Mouse (Mus musculus) telencephalon, adult 2 months (tissue): ENCODE results near the gene Rps16.
"Not testable (repeated sequence)": the region's sequence is repeated elsewhere in the genome, so short reads cannot be mapped to it uniquely, and the experiment has no call there.

ENCODE experiments used
- DNase-seq: peaks from one replicate; pipeline ENCODE4 v3.0.0-alpha.2; 2011; ENCODE audit warnings: low read depth, low spot score

The Rps16 gene

DNA sequence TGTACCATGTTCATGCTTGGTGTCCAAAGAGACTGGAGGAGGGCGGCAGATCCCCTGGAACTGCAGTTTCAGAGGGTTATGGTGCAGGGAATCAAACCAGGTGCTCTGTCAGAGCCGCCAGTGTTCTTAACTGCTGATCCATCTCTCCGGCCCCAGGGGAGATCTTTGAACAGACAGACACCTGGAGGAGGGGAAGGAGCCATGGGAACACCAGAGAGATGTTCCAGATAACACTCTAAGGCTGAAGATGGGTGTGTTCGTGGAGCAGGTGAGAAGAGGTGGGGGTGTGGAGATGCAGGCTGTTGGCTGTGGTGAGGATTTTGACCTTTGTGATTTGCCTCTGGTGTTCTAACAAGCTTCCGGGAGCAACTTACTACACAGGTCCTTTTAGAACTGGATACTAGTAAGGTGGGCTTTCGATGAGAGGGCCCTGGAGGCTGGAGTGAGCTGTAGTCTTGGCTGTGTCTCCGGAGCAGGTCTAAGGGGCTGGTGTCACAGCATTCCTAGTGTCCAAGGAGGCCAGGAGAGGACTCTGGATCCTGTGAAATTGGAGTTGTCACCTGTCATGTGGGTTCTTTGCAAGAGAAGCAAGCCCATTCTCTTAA, 23.5 kb downstream of the Rps16 start:
- no peak for DNase-seq

DNA sequence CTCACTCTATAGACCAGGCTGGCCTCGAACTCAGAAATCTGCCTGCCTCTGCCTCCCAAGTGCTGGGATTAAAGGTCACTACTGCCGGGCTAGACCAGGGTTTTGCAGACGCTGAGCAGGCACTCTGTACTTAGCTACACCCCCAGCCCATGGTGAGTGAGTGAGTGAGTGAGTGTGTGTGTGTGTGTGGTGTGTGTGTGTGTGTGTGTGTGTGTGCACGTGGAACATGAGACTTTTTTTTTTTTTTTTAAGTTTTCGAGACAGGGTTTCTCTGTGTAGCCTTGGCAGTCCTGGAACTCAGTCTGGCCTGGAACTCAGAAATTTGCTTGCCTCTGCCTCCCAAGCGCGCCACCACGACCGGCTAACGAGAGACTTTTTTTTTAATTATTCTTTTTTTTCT, 24.2 kb downstream of the Rps16 start:
- no peak for DNase-seq

DNA sequence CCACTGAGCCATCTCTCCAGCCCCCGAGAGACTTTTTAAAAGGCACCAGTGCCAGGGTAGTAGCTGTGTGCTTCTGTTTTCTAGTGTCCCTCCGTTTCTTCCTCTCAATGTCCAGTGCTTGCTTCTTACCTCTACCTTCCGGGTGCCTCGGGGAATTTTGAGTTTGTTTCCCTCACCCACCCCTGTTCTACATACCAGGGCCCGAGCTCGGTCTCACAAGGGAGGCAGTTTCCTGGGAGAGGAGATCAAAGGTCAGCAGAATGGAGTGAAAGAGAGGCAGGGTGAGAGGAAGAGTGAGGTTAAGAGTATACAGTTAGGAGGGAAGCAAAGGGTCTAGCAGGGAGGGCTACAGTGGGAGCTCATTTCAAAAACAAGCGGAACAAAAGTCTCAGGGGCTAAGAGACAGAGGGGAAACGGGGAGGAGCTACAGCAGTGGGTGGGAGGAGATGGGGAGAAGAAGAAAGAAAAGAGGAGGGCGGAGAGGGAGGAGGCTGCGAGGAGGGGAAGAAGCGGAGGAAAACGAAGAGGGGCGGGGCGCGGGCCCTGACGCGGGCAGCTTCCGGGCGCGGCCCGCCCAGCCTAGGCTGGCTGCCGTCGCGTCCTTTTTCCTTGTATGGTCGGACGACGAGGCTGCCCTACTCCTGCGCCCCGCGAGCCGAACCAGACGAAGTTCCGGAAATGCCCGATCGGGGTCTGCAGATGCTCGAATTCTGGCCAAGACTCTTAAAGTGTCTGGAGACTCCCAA, 24.9 kb downstream of the Rps16 start:
- DNase-seq = peak; percentile 58

DNA sequence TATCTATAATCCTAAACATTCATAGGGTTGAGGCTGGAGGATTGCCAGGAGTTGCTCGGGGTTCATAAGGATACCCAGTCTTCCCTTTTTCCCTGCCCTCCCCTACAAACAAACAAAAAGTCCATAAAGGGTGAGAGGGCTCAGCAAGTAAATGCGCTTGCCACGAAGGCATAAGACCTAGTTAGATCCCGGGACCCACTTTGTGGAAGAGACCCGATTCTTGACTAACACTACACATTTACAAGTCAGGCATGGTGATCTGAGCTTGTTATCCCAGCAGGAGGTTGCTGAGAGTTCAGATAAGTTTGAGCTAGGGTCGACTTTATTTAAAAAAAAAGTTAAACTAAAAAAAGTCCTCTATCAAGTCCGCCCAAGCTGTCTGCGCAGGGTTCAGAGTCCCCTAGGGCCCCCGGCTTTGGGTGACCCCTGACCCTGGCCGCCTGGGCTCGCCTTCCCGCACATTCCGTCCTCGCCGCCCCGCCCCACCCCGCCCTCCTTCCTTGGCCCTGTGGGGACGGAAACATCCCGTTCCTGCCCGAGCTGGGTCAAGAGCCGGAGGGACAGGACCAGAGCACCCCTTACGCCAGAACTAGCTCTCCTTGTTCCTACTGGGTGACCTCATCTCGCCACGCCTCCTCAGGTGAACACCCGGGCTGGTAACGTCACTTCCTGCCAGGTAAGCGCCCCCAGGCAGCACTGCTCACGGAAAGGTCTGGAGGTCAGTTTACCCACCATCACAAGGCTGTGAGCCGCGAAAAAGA, 25.7 kb downstream of the Rps16 start:
- DNase-seq = no peak

DNA sequence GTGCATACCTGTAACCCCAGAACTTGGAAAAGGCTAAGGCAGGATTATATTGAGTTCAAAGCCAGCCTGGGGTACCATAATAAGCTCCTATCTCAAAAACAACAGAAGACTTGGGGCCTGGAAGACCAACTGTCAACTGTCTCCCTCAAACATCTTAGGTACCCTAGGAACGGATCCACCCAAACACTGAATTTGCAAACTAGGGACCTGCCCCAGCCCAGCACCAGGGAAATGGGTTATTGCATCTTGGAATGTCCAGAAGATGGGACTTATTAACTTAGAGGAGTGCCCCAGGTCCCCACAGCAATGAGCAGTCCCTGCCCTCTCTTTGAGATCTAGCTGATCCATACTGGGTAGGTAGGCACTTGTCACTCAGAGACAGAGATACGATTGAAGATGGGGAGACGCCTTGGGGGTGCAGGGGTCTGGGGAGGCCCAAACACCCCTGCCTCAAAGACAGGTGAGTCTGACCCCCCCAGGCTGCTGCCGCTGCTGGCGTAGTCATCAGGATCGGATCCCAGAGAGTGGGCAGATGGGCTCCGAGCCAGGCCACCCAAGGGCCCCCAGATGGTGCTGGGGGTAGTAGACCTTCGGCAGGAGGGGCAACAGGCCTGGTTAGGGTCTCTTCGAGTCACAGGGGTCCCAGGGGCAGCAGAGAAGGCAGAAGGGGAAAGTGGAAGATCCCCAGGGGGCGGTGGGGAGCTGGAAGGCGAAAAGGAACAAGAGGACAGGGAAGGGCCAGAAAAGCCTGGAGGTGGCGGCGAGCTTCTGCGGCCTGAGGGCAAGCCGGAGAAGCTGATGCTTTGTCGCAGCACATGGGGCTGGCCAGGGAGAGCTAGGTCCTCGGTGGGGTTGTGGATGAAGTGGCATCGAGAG, 27.0 kb downstream of the Rps16 start:
- no peak for DNase-seq

DNA sequence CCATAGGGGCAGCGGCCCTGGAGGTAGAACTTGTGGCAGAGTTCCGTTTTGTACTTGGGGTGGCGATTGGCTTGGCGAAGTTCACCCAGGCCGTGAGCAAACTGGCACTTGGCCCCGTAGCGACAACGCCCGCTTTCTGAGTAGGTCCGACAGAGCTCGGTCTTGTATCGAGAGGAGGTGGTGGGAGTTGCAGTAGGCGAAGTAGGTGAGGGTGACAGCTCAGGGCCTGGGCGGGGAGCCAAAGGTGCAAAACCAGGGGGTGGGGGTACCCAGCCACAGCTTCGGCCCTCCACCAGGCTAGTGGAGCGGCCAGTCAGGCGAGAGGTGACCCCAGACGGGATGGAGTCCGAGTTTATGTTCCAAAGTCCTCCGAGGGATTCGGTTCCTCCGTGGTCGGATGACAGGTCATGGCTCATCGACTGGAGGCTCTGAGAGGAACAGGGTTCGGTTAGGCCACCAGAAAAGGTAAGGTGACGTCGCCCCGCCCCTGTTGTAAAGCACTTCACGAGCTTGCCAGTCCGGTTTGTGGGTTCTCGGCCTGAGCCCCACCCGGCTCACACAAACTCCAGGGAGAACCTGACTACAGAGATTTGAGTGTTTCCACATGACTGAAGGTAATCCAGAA, 27.7 kb downstream of the Rps16 start:
- no peak for DNase-seq

DNA sequence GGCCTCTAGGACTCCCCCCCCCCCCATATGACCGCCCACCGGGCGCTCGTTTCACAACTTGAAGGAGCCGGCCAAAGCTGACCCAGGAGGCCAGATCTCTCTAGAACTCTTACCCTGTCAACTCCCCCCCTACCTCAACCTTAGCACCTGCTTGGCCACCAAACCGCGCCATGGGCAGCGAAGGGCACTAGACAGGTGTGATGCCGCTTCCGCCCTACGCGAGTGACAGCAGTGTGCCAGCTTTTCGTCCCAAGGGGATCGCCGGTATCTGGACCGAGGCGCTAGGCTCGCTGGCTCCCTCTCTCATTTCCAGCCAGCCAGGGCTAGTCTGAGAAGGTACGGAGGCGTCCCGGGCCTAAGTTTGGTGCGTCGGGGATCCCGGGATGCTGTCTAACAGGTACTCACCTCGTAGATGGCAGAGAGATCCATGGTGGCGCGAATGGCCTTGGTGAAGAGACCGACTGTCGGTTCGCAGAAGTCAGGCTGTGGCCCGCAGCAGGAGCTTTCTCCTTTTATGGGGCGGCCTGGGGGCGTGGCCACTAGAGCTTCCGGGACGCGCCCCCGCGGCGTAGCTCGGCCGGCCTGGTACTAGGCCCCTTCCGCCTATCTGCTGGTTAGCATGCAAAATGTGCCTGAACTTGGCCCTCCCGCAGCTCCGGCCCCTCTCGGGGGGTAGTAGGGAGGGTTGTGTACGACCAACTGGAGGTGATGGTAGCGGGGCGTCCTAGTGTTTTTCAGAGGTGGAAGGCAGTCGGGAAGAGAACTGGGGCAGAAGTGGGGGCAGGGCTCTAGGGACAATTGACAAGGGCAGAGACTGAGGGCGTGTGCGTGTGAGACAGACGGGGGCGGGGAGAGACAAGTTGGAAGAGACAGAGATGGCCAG, 28.6 kb downstream of the Rps16 start:
- DNase-seq = peak; percentile 56

DNA sequence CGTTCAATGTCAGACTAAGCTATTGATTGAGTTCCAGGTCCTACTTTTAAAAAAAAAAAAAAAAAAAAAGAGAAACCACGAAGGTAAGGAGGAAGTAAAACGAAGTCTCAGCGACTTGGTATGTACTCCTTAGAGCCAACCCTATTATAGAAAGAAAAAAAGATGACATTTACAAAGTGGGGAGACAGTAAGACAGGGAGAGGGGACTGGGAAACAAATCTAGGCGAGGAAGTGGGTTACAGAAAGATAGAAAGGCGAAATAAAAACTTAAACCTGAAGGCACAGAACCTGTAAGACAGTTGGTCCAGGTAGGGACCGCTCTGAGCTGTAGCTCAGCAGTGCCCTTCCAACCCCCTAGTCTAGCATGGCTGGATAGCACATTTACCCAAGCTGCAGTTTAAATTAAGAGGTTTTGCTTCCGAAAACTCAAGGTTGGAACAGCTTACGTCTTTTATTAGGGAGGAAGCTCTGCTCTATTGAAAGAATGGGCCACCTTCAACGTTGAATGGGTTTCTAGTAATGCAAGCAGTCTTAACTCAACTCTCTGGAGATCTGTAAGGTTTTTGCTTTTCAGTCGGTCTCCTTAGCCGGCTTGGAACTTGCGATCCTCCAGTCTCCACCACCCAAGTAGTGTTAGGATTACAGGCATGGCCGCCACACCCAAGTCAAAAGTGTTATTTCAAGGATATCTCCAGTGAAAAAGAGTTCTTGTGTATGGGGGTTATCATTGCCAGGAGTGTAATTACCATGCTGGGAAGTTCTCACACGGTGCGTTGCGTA, 30.0 kb downstream of the Rps16 start, which contains the start of gene Zfp36:
TSS of gene Zfp36 (minus strand) at position 17 of the 780 bp plus-strand sequence.
- DNase-seq = no peak

DNA sequence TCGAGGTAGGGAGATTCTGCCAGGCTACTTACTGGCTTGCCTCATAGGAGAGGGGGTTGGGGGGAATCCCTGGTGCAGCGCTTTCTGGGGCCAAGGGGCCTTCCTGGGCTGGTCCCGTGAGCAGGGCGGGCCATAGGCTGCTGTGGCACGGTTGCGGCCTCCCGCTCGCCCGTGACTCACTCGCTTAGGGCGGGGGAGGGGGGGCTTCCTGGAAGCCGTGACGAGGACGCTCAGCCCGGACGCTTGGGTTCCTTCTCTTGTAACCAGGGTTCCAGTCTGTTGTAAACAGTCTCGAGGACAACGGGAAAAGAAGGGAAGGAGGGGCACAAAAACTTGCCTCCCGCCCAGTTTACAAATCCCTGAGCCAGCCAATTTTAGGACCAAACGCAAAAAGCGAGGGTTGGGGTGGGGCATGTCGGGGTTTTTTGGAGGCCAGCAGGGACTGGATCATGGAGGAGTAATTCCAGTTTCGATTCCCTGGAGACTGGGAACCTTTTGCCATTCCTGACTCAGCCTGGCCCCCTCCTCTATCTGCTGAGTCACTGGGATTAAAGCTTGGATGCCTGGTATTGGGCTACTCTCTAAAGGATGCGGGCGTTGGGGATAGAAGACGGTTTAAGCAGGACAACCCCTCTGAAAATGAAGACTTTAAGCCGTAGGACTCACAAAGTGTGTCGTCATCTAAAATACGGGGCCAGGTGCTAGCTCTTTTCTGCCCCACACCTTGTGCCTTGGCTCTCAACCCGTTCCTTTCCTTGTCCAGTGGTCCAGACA, 30.8 kb downstream of the Rps16 start:
- DNase-seq = no peak

DNA sequence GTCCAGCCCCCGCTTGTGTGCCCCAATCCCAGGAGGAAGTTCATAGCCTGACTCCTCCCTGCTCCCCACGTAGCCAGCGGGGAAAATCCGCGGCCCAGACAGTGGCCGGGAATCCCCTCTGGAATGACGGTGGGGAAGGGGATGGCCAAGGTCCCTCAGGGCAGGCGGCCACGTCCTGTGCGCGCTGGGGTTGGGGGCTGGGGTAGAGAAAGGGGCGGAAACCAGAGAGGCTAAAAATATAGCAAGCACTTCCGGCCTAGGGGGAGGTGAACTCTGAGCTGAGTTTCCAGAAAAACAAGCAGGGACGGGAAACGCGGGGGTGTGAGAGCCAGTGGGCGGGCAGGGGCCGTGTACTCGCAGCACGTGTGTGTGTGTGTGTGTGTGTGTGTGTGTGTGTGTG, 31.5 kb downstream of the Rps16 start:
- DNase-seq = no peak

DNA sequence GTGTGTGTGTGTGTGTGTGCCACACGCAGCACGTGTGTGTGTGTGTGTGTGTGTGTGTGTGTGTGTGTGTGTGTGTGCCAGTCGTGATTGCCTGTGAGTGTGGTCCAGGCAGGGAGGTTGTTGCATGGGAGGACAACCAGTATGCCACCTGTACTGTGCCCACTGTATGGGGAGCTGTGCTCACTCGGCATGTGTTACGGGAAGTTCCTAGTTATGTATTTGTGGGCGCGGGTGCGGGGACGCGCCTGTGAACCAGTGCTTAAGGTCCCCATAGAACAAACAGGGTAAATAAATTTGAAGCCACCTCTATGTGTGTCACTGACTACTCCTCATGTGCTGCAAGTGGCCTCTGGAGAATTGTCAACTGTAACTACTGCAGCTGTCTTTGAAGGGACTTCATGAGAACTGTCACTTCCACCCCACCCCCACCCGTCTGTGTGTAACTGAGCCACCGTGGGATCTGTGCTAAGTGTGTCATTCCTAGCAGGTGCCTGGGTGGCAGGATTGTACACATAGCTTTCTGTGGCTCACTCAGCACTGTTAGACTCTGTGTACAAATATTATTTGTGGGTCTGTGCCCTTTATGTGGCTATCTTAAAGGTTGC, 32.0 kb downstream of the Rps16 start:
- DNase-seq = peak; percentile 54

DNA sequence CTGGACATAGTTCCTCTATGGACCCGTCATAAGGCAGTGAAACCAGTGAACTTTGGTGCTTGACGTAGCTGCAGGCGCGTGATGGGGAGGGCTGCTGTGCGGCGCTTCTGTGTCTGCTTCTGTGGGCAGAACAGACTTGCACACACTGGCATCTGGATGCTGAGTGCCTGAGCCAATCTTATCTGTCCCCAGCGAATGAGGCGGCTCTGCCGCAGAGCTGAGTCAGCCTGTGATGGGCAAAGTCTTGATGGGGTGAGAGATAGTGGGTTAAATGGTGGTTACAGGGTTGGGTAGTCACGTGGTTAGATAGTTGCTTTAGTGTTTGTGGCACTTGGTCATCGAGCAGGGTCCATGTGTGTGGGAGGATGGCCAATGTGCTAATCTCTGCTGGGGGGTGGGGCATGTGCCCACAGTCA, 32.5 kb downstream of the Rps16 start:
- peak; percentile 84 for DNase-seq

DNA sequence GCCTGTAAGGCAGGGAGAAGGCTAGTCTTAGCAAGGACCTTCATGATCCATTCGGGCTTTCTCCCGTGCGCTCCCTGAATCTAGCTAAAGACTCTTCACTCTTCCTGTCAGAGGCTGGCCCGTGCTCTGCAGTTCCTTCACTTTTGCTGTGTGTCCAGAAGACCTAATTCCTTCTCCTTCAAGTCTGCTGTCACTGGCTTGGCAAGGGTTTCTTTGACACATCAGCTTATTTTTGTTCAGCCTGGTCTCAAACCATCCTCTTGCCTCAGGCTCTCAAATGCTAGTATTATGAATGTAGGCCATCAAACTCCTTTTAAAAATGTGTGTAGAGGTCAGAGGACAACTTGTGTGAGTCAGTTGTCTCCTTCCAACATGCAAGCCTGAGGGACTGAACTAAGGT, 33.2 kb downstream of the Rps16 start:
- no peak for DNase-seq

DNA sequence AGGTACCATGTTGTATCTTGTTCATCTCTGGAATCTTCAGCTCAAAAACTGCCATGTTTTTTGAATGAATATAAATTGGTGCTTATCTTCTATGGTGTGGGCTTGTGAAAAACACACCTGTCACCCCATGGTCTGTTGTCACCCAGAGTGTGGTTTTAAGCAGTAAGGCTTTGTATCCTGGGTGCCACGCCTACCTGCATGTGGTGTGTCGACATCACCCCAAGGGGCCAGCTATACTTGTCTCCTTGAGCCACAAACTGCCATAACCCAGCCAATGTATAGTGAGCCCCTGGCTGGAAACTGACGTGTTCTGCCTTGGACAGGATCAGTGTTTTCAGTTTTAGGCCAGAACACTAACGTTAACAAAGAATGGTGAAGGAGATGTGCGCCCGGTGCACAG, 33.7 kb downstream of the Rps16 start:
- DNase-seq = no peak

DNA sequence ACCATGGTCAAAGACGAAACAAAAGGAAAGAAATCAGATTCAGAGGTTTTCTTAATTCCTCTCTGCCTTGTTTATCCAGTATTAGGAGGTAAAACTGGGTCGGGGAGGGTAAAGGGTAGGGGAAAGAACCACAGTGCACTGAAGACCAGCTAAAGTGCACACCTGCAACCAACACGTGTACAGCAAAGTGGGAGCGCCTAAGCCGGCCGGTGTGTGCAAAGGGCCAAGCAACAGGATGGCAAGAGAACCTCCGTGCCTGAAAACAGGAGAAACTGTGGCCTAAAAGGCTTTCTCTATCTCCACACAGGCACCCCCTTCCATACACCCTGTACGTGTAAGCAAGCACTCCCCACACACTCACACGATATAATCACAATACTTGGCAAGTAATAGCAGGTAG, 34.7 kb downstream of the Rps16 start:
- DNase-seq = no peak

DNA sequence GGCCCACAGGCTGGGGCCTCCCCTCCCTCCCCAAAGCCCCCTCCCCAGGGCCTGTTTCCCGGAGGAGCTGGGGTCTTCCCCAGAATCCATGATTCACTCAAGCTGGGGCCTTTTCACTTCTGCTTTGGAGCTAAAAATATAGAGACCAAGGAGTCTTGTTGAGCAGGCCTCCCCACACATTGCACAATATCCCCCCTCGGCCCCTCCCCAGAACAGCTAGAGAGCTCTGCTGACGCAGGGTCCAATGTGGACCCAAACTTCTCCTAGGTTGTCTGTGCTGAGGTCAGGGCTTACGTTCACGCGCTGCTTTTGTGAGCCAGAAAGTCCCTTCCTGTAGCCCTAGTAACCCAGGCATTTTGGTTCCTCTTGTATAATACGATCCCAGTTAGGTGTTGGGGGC, 35.6 kb downstream of the Rps16 start:
- DNase-seq = peak; percentile 55

DNA sequence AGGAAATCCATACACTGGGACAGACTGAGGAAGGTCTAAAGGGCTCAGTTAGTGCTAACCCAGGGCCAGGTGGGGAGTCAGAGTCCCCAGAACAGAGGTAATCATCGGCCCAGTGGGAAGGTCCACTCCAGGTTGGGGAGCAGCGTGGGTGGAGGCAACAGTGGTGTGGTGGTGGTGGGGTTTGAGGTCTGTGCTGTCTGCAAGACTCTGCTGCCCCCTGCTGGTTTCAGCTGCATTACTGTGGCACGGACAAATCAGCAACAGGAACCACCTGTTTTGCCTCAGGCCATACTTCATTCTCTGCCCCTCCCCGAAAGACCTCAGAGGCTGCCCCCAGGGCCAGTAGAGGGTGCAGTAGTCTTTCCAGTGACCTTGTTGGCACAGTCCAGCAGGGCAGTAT, 36.0 kb downstream of the Rps16 start:
- DNase-seq = peak; percentile 44

DNA sequence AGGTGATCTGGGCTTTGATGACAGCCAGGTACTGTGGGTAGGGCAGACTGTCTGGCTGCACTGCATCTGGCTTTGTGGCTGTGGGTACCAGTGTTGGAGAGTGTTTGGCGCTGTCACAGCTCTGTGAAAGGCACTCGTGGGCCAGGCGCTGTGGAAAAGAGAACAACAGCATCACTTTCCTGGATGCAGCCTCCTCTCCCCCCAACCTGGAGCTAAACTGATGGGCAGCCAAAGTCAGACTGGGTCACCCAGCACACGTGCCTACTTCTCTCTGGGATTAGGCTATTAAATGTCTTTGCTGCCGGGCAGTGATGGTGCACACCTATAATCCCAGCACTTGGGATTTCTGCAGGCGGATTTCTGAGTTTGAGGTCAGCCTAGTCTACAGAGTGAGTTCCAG, 36.4 kb downstream of the Rps16 start:
- not testable (repeated sequence) for DNase-seq
